Mouse (Mus musculus) embryonic facial prominence, embryonic 14.5 days (tissue): ENCODE results near the gene Ern1. TPM values are rescaled to one million over a fixed set of nuclear protein-coding genes. Genes with fewer than 3 reads are reported as not detected.
A peak's percentile ranks its signal among the peaks of the same experiment; 100 is the strongest.

ENCODE experiments used
- ATAC-seq: fragments of 200-750 bp; cut with Nextera tagmentation; 2 replicates; pipeline ENCODE4 v1.8.0; 2017; ENCODE audit warnings: low read depth, moderate number of reproducible peaks, moderate TSS enrichment
- DNase-seq: peaks from one replicate; pipeline ENCODE4 v3.0.0-alpha.2; 2015; ENCODE audit warnings: low spot score
- H3K27ac ChIP-seq: fragments of 300-500 bp; sonication (generic); replicated peaks from 2 replicates; pipeline ENCODE4 v1.5.1; 2014; ENCODE audit warnings: low read depth, mild to moderate bottlenecking, low read length, moderate library complexity
- H3K27me3 ChIP-seq: fragments of 300-500 bp; sonication (generic); replicated peaks from 2 replicates; pipeline ENCODE4 v1.6.1; 2014; ENCODE audit warnings: low read length; ENCODE audit not compliant: control insufficient read depth, insufficient read depth
- H3K36me3 ChIP-seq: fragments of 300-500 bp; sonication (generic); 2 replicates; pipeline ENCODE4 v1.6.1; 2014; ENCODE audit warnings: low read length, mixed read lengths; ENCODE audit not compliant: control insufficient read depth, insufficient read depth
- H3K4me1 ChIP-seq: fragments of 300-500 bp; sonication (generic); 2 replicates; pipeline ENCODE4 v1.6.1; 2014; ENCODE audit warnings: antibody characterized with exemption, low read length; ENCODE audit not compliant: control insufficient read depth, insufficient read depth
- H3K4me2 ChIP-seq: fragments of 300-500 bp; sonication (generic); 2 replicates; pipeline ENCODE4 v1.6.1; 2014; ENCODE audit warnings: low read depth, mild to moderate bottlenecking, low read length, moderate library complexity, mixed read lengths
- H3K4me3 ChIP-seq: fragments of 300-500 bp; sonication (generic); 2 replicates; pipeline ENCODE4 v1.5.1; 2014; ENCODE audit warnings: low read depth, mild to moderate bottlenecking, low read length
- H3K9ac ChIP-seq: fragments of 300-500 bp; sonication (generic); 2 replicates; pipeline ENCODE4 v1.6.1; 2014; ENCODE audit warnings: low read depth, mild to moderate bottlenecking, low read length, moderate library complexity, mixed read lengths
- H3K9me3 ChIP-seq: fragments of 300-500 bp; sonication (generic); 2 replicates; pipeline ENCODE4 v1.6.1; 2016; ENCODE audit warnings: low read length; ENCODE audit not compliant: control insufficient read depth
- WGBS: fragments of 180-500 bp; shearing (Covaris S2); extraction: QIAGEN DNeasy Blood & Tissue Kit; methylation state at CpG from one replicate; pipeline ENCODE4 v1.1.7; 2014; 5-methylcytosine and 5-hydroxymethylcytosine counted together
- polyA plus RNA-seq: library from polyadenylated mRNA; unstranded; fragments of >200 nt; fragmentation: Nextera tagmentation; extraction: Ambion mirVana; gene quantifications from 2 replicates; pipeline ENCODE4 v1.2.1, GENCODE M21; 2014

Gene Ern1
- polyA plus RNA-seq: 5.9 and 7.0 TPM in 2 replicates

DNA sequence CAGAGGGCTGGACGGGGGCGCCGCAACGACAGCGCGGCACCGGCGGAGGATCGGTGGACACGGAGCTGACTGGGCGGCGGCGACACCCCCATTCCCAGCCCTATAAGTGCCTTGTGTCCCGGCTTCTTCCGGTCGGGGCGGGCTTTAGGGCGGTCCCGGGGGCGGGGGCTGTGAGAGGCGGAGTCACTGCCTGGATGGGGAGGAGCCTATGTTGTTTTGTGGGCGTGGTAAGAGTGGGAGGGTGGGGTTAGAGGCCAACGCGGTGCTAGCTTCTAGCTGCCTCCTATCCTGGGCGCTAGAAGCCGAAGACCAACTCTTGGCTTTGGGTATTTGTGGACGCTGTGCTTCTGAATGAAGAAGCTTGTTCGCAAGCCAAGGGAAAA, at the start of gene Ern1:
Gene Ern1, minus strand, starts transcription at position 120 of the 383 bp plus-strand sequence.
- Histone ChIP-seq H3K27me3 (no peaks in the 10 kb centered on the region), H3K4me1 (peaks cover 7% of the 10 kb centered on the region; the same call in 1 of the 2 replicates), H3K36me3 (no peaks in the 10 kb centered on the region), H3K4me3 (peak within 1 kb of the TSS; percentile 97), H3K9me3 (no peaks in the 10 kb centered on the region), H3K27ac (peak within 1 kb of the TSS; percentile 79), H3K9ac (peak within 1 kb of the TSS; percentile 82), H3K4me2 (peak within 1 kb of the TSS; percentile 85)
- 2% methylated on average over 11 of the region's 28 CpGs for WGBS
- DNase-seq (peak; percentile 95), ATAC-seq (peak; percentile 96)

GRCm38 (mm10) chr11:106536253-106536912, 48.7 kb upstream of the Ern1 start:
- DNase-seq (no peak), ATAC-seq (no peak)
- Histone ChIP-seq H3K9me3 (no peaks in the 10 kb centered on the region), H3K4me2 (no peak overlapping the region), H3K4me1 (peaks cover 10% of the 10 kb centered on the region; the same call in 1 of the 2 replicates), H3K27ac (peak overlapping the region; percentile 55; the same call in 1 of the 2 replicates), H3K36me3 (0 out of 2 replicates have a peak, but pooled peaks cover 11% of the 10 kb centered on the region), H3K27me3 (no peaks in the 10 kb centered on the region), H3K9ac (no peak overlapping the region; the same call in 1 of the 2 replicates), H3K4me3 (no peak overlapping the region)
- WGBS: 65% methylated on average over 11 of the region's 11 CpGs

DNA sequence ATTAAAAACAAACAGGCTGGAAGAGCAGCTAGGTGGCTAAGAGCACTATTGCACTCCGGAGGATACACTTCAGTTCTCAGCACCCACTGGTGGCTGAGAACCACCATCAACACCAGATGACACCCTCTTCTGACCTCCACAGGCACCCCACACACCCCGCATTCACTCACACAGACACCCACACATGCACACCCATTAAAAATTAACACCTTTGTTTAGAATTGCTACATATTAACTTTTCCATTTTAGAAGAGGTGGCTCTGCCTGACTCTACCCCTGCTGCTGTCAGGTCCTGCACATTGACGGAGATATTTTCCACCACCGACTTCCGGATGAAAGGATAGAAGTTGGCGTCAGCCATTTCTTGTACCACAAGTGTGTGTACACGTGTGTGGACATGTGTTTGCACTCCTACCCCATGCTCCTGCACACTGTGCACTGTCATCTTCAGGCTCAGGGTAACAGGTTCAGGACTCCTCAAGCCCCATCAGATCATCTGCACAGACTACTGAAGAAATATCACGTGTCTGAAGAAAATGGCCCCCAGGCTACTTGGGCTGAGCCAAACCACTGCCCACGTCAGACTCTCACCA, 48.1 kb upstream of the Ern1 start:
- no peak overlapping the region for H3K4me3 ChIP-seq
- no peak for ATAC-seq
- 0 out of 2 replicates have a peak, but pooled peaks cover 14% of the 10 kb centered on the region for H3K36me3 ChIP-seq
- no peaks in the 10 kb centered on the region for H3K9me3 ChIP-seq
- H3K9ac ChIP-seq: no peak overlapping the region
- no peak overlapping the region for H3K4me2 ChIP-seq
- peaks cover 10% of the 10 kb centered on the region; the same call in 1 of the 2 replicates for H3K4me1 ChIP-seq
- peak overlapping the region; percentile 55; the same call in 1 of the 2 replicates for H3K27ac ChIP-seq
- DNase-seq: no peak
- H3K27me3 ChIP-seq: no peaks in the 10 kb centered on the region
- WGBS: 86% methylated on average over 9 of the region's 9 CpGs

DNA sequence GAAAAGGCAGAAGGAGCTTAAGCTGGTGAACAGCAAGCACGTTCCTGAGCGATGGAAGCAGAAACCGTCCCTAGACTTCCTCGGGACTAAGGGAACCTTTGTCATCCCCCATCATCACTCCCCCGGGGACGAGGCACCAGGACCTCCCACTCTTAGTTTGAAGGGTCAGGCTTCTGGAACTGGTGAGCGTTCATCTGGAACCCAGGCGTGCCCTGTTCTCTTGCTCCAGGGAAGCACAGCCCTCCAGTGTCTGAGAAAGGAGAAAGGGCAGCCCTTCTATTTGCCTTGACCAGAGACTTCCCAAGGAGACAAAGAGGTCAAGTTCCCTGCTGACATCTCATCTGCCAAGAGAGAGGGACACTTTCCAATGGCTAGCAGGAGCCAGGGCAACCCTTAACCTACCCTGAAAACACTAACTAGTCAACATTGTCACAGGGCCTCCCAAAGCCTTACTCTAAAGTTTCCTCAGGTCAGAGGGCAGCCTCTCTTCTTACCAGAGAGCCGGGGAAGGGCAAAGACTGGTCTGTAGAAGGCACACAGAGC, 44.7 kb upstream of the Ern1 start:
- H3K36me3 ChIP-seq: 0 out of 2 replicates have a peak, but pooled peaks cover 8% of the 10 kb centered on the region
- H3K27ac ChIP-seq: no peak overlapping the region
- no peak for DNase-seq
- H3K4me3 ChIP-seq: no peak overlapping the region
- ATAC-seq: no peak
- H3K9ac ChIP-seq: no peak overlapping the region
- no peak overlapping the region for H3K4me2 ChIP-seq
- H3K27me3 ChIP-seq: no peaks in the 10 kb centered on the region
- peaks cover 10% of the 10 kb centered on the region; the same call in 1 of the 2 replicates for H3K4me1 ChIP-seq
- WGBS: 60% methylated on average over 9 of the region's 9 CpGs
- no peaks in the 10 kb centered on the region for H3K9me3 ChIP-seq

DNA sequence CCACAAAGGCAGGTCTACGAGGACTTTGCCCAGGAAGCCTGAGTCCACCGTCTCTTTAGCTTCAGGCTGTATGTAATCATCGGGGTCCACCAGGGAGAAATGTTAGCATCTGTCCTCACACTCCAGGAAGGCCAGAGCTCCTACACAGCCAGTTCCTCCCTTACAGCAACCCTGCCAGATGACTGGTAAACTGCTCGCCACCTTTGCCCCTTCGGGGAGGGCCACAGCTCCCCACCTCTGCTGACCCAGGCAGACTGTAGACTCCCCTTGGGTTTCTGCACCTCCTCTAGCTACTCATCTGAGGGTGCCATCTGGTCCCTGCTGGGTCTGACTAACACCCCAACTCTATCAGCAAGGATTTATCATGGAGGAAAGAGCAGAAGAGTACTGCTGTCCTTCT, 42.1 kb upstream of the Ern1 start:
- no peak for ATAC-seq
- Histone ChIP-seq H3K4me3 (no peak overlapping the region), H3K9ac (no peak overlapping the region), H3K9me3 (no peaks in the 10 kb centered on the region), H3K36me3 (0 out of 2 replicates have a peak, but pooled peaks cover 15% of the 10 kb centered on the region), H3K27me3 (no peaks in the 10 kb centered on the region), H3K4me2 (no peak overlapping the region), H3K27ac (no peak overlapping the region), H3K4me1 (peaks cover 7% of the 10 kb centered on the region; the same call in 1 of the 2 replicates)
- DNase-seq: no peak
- WGBS: 65% methylated on average over 5 of the region's 5 CpGs

DNA sequence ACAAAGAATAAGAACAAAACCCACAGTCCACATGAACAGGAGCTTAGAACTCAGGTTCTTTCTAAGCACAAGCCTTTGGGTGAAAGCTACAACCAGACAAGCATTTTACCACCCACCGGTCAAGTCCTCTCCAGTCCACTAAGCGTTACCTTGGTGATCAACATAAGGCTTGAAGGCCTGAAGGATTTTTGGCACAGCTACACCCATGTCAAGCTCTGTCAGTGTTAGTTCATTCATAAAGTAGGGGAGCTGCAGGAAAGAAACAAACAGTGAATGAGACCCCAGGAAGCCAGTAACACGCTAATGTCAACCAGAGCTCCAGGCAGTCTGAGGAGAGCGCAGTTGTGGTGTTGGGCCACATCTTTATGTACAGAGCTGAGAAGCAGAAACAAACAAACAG, 41.5 kb upstream of the Ern1 start:
- ATAC-seq (no peak), DNase-seq (no peak)
- H3K4me1 ChIP-seq: 0 out of 2 replicates have a peak, but pooled peaks cover 3% of the 10 kb centered on the region
- no peaks in the 10 kb centered on the region for H3K27me3 ChIP-seq
- WGBS: 88% methylated on average over 4 of the region's 4 CpGs
- no peak overlapping the region for H3K27ac ChIP-seq
- no peak overlapping the region for H3K4me3 ChIP-seq
- H3K4me2 ChIP-seq: no peak overlapping the region
- H3K9ac ChIP-seq: no peak overlapping the region
- no peaks in the 10 kb centered on the region for H3K9me3 ChIP-seq
- 0 out of 2 replicates have a peak, but pooled peaks cover 15% of the 10 kb centered on the region for H3K36me3 ChIP-seq

GRCm38 (mm10) chr11:106527926-106528325, 40.3 kb upstream of the Ern1 start:
- Histone ChIP-seq H3K4me1 (no peaks in the 10 kb centered on the region), H3K27me3 (no peaks in the 10 kb centered on the region), H3K4me2 (no peak overlapping the region), H3K36me3 (0 out of 2 replicates have a peak, but pooled peaks cover 13% of the 10 kb centered on the region), H3K27ac (no peak overlapping the region), H3K9me3 (no peaks in the 10 kb centered on the region), H3K9ac (no peak overlapping the region), H3K4me3 (no peak overlapping the region)
- WGBS: 28% methylated on average over 1 of the region's 1 CpGs
- ATAC-seq (no peak), DNase-seq (no peak)

DNA sequence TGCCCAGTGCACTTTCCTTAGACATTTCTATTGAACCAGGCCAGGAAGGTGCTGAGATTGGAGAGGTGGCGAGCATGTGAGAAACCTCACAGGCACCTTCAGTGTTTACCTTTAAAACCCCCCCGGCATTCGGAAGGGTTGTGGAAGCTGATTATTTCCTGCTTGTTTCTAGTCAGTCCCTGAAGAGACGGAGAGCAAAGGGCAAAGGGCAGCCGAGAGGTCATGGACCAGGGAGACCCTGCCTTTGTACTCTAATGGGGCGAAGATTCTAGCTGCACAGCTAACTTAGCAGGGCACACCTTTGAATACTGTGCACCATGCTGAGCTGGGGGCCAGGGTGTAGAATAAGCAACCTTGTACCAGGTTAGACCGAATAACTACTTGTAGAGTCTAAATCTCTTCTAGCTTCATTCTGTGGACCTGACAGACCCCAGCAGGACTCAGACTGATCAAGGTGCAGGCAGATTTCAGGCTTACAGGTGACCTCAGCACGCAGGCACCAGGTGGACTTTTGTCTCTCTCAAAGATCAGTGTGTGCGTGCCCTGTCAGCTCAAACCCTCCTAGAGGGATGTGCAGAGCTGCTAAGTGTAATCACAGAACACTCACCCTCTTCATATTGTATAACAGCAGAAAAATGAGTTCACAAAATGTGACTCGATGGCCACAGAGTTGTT, 39.6 kb upstream of the Ern1 start:
- no peak overlapping the region for H3K9ac ChIP-seq
- no peaks in the 10 kb centered on the region for H3K4me1 ChIP-seq
- no peak overlapping the region for H3K4me2 ChIP-seq
- ATAC-seq: no peak
- no peak overlapping the region for H3K4me3 ChIP-seq
- H3K9me3 ChIP-seq: no peaks in the 10 kb centered on the region
- H3K36me3 ChIP-seq: 0 out of 2 replicates have a peak, but pooled peaks cover 9% of the 10 kb centered on the region
- DNase-seq: no peak
- WGBS: 51% methylated on average over 10 of the region's 10 CpGs
- no peaks in the 10 kb centered on the region for H3K27me3 ChIP-seq
- H3K27ac ChIP-seq: no peak overlapping the region
